Mouse (Mus musculus): ENCODE data around the gene Sh3bp5l.

GRCm38 (mm10) chr11:58364454-58364853 lies 33.9 kb downstream of the Sh3bp5l start:
- no peak for TF ChIP-seq CTCF (IDR thresholded peaks at IDR 0.05; ENCODE audit: extremely low read depth, insufficient read depth, insufficient read length, insufficient replicate concordance)
- no peak for TF ChIP-seq POLR2A (IDR thresholded peaks at IDR 0.05; ENCODE audit: low read depth, low read length)

Data from spleen, adult 2 months (tissue).